Mouse (Mus musculus) G1E (cell line): ENCODE measurements around the gene Pde10a.

Experiments used
- CTCF ChIP-seq: IDR thresholded peaks from 2 replicates; pipeline ENCODE4 v1.5.1; 2012; ENCODE audit warnings: low read depth, low read length, inconsistent platforms, mixed read lengths
- GATA1 ChIP-seq: IDR thresholded peaks from 2 replicates; pipeline ENCODE4 v1.6.1; 2012; ENCODE audit warnings: borderline replicate concordance, low read length, inconsistent platforms, mixed read lengths
- POLR2AphosphoS5 ChIP-seq: IDR thresholded peaks from 2 replicates; pipeline ENCODE4 v1.6.1; 2012; ENCODE audit warnings: low read depth, low read length, inconsistent platforms; ENCODE audit not compliant: insufficient replicate concordance
- TAL1 ChIP-seq: conservative IDR thresholded peaks from 2 replicates; pipeline ENCODE4 v1.6.1; 2012; ENCODE audit warnings: low read depth, low read length, inconsistent platforms, mixed read lengths

DNA sequence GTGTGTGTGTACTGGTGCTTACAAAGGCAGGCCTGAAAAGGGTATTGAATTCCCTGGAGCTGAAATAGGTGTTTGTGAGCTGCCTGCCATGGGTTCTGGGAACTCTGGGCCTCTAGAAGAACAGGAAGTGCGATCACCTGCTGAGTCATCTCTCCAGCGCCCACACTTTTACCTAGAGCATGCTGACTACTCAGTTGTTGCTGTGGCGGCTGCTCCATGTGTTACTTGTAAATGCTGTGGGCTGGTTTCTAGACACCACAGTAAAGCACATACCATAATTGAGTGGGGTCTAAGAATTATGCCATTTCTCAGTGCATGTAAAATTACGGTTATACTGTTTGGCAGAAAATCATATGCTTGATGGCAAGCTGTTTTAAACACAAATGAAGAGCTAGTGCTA, 477.3 kb downstream of the Pde10a start:
- TF ChIP-seq TAL1: no peak
- no peak for TF ChIP-seq CTCF
- no peak for TF ChIP-seq GATA1
- TF ChIP-seq POLR2AphosphoS5: no peak
